Mouse (Mus musculus): ENCODE measurements around the gene Snap91.
A peak's percentile ranks its signal among the peaks of the same experiment; 100 is the strongest.

Snap91 gene

GRCm38 (mm10) chr9:86814340-86814739, 66.1 kb downstream of the Snap91 start:
- peak in 1 of 2 experiments; percentile 11 for DNase-seq (ENCODE audit: low spot score in 2 of 2)

- peak in 1 of 2 experiments; percentile 19 for DNase-seq (ENCODE audit: low spot score in 2 of 2)
Measured at GRCm38 (mm10) chr9:86813327-86813726, 67.1 kb downstream of the Snap91 start.

DNA sequence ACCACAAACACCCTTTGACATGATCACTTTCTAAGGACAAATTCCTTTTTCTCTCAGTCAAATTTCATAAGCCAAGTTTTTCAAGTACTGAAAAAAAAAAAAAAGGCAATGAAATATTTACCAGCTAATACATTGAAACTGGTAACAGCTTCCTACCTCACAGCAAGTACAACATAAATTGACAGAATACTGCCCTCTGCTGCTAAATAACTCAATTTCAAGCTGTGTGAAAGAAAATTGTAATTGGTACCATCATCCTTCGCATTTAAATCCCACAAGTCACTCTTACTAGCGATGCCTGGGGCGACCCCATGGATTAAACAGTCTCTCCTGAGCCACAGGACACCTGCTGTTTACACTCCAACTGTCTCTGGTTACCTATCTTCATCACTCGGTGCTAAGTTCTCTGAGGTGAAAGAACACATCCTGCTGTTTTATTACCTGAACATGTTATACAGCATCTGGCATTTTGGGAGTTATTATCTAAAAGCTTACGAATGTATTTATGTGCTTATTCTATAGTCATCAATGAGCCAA, 69.7 kb downstream of the Snap91 start:
- DNase-seq (ENCODE audit: low spot score in 2 of 2): peak in 1 of 2 experiments; percentile 19

DNA sequence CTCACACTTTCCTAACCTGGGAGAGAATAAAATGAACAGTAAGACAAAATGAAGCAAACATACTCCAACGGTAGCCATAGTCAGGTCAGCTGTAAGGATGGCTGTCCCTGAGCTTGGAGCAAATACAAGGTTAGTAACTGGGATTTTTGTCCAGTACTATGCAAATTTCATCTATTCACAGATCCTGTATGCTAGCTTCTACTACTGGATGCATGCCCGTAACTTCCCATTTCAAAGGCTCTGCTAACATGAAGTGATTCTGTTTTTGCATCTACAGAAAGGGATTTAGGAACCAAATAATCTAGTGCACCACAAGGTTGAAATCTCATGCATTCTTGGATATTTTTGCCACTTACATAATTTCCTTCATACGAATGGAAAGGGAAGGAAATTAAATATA, 70.2 kb downstream of the Snap91 start:
- DNase-seq (ENCODE audit: low spot score in 2 of 2): peak in 1 of 2 experiments; percentile 29

- DNase-seq (ENCODE audit: low spot score in 2 of 2): no peak
Measured at GRCm38 (mm10) chr9:86800600-86801163, 79.8 kb downstream of the Snap91 start.

DNA sequence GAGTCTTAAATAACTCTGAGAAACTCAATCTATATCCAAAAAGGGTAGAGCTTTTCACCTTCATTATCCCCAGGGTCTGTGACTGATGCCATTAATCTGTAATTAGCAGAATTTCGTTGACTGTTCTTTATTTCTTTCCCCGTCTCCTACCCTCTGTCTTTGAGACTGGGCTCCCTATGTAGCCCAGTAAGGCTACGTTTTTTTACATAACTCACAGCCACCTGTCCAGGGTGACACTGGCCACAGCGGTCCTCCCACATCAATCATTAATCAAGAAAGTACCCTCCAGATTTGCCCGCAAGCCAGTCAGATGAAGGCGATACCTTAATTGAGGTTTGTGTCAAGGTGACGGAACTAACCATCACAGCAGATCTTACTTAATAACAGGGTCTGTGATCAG, 81.4 kb downstream of the Snap91 start:
- no peak for DNase-seq (ENCODE audit: low spot score in 2 of 2)

GRCm38 (mm10) chr9:86798686-86799085, 81.8 kb downstream of the Snap91 start:
- no peak for DNase-seq (ENCODE audit: low spot score in 2 of 2)

GRCm38 (mm10) chr9:86798129-86798528, 82.3 kb downstream of the Snap91 start:
- DNase-seq (ENCODE audit: low spot score in 2 of 2): no peak

GRCm38 (mm10) chr9:86797553-86797952, 82.9 kb downstream of the Snap91 start:
- no peak for DNase-seq (ENCODE audit: low spot score in 2 of 2)

DNA sequence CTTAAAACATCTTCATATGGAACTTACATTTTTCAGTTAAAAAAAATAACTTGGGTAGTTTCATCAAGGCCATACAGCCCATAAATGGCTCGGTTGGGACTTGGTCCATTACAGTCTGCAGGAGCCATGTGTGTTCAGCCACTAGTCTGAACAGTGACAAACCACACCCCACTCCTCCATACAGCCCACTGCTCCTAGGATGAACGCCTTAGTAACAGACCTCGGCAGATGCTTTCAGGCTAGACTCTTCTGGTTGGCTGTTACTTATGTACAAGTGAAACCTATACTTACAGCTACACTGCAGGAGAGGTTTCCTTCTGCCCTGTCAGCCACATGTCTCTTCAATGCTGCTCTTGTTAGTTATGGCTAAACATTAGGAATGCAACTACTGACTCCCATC, 85.2 kb downstream of the Snap91 start:
- no peak for DNase-seq (ENCODE audit: low spot score in 2 of 2)

DNA sequence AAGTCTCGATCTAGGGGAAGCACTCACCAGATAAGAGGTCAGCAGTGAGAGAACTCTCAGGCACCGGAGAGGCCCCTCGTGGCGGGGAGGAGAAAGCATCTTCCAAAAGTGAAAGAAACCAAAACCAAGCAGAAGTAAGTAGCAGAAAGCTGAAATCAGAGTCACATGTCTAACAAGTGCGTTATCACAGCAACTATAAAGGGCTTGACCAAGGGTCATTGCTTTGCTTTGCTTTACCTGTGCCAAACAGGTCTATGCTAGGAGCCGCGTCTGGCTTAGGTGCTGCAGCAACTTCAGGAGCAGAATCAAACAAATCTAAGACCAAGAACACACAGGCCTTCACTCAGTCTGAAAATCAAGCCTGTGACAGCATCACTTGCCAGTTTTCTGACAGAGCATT, 88.5 kb downstream of the Snap91 start:
- no peak for DNase-seq (ENCODE audit: low spot score in 2 of 2)

- no peak for DNase-seq (ENCODE audit: low spot score in 2 of 2)
Measured at GRCm38 (mm10) chr9:86789186-86789585, 91.3 kb downstream of the Snap91 start.

DNA sequence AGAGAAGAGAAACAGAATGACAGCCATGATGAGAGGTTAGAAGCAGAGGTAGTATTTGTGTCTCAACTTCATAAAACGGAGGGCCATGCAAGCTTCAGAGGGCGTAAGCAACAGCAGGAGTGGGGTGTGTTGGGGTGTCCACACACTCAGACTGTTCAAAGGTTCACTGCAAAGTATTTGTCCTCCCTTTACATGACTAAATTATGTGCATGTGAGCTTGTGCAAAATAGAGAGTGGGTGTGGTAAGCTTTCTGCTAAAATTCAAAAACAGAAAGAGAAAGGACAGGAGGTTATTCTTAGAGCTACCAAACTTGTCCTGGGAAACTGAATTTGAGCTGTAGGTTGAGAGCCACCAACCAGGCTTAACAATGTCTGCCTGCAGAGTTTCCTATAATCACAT, 97.6 kb downstream of the Snap91 start:
- DNase-seq (ENCODE audit: low spot score in 2 of 2): no peak

DNA sequence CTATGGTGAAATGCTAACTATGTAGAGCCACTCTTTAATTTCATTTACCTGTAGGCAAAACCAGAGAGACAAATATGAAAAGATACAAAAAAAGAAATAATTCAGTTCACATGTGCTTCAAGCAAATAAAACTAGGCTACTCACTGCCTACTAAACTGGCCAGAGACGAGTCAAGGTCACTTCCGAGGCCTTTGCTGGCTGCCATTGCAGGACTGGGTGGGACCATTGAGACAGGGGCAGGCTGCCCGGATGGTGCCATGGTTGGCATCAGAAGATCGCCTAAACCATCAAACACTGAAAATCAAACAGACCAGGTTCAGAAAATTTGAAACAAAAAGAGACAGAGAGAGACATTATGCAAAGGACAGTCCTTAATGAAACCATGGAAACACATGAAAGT, 99.0 kb downstream of the Snap91 start:
- no peak for DNase-seq (ENCODE audit: low spot score in 2 of 2)

DNA sequence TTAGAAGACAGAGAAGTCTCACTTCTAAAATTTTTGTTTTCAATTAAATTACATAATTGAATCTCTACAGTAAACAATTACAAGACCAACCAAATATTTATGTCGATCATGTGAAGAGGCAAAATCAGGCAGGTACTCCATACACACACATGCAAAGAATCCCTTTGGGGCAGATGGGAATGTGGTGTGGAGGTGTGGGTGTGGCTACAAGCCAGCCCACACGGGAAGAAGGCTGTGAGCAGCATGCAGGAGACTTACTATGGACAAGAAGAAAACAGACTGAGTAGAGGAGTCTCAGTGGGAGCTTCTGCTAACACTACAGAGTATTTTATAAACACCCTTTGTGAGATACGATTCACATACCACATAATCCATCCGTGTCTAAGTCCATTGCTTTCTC, 102.2 kb downstream of the Snap91 start:
- DNase-seq (ENCODE audit: low spot score in 2 of 2): no peak

GRCm38 (mm10) chr9:86777309-86777708, 103.1 kb downstream of the Snap91 start:
- no peak for DNase-seq (ENCODE audit: low spot score in 2 of 2)

DNA sequence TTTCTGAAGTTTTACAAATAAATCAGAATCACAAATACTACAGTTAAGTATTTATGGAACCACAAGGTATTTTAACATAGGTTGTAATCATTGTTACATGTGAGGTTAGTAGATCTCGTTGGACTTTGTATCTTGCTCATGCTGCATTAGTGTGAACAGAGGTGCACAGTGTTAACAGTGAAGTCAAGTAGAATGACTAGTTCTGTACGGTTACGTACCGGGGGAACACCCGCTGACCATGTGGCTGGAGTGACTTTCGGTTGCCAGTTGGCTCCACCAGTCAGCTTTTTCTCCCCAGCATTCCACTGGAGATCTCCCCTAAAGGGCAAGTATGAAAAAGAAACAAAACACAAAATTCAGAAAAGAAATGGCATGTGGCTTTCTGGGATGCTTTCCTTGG, 105.1 kb downstream of the Snap91 start:
- DNase-seq (ENCODE audit: low spot score in 2 of 2): no peak

GRCm38 (mm10) chr9:86773996-86774395, 106.5 kb downstream of the Snap91 start:
- no peak for DNase-seq (ENCODE audit: low spot score in 2 of 2)

DNA sequence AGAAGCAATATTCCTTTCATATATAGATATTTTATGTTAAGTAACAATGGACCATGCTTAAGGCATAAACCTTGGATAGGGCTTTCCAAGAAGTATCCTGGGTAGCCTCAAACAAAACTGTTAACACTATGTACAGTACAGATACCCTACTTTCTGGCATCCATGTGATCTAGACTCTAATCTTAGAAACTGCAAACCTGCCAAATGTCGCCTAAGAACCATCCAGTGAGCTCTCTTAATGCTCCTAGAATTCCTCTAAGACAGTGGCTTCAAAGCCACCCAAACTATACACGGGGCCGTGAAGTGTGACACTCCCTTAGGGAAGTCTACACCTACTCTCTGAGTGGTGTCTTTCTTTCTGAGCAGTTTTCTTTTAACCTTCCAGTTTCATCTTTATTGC, 107.6 kb downstream of the Snap91 start:
- no peak for DNase-seq (ENCODE audit: low spot score in 2 of 2)

DNA sequence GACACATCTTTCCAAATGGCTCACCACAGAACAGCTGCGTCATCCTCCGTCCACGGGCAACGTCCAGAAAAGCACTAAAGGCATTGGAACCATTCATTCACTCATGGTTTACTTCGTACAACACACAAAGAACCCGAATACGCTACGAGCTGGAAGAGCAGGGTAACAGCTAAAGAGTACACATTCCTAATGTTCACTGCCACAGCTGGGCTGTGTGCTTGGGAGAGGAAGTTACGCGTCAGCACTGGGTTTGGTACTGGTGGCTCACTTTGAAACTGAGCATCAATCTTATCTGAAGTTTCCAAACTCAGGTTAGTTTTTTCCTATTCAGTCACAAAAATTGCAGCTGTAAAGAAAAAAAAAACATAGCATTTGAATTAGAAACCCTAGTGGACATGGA, 113.5 kb downstream of the Snap91 start:
- no peak for DNase-seq (ENCODE audit: low spot score in 2 of 2)

DNA sequence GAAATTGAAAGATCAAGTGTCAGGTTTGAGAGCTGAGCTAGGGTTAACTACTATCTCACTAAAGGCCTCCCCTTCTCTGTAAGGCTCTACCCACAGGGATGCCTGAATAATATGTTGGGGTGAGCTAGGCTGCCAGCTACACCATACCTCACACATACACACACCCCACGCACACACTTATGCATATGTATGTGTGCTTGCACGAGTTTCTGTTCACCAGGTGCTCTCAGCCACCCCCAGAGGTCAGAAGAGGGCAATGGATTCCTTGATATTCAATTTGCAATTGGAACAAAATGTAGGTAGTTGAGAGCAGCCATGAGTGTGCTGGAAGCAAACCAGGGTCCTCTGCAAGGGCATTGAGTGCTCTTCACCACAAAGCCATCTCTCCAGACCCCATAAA, 116.5 kb downstream of the Snap91 start:
- no peak for DNase-seq (ENCODE audit: low spot score in 2 of 2)

- DNase-seq (ENCODE audit: low spot score in 2 of 2): no peak
Measured at GRCm38 (mm10) chr9:86762477-86763376, 117.7 kb downstream of the Snap91 start.

Data from right cerebral cortex, postnatal 10 days (tissue).